ENCODE assay signal across 8 mouse cellular contexts in the genomic region with DNA sequence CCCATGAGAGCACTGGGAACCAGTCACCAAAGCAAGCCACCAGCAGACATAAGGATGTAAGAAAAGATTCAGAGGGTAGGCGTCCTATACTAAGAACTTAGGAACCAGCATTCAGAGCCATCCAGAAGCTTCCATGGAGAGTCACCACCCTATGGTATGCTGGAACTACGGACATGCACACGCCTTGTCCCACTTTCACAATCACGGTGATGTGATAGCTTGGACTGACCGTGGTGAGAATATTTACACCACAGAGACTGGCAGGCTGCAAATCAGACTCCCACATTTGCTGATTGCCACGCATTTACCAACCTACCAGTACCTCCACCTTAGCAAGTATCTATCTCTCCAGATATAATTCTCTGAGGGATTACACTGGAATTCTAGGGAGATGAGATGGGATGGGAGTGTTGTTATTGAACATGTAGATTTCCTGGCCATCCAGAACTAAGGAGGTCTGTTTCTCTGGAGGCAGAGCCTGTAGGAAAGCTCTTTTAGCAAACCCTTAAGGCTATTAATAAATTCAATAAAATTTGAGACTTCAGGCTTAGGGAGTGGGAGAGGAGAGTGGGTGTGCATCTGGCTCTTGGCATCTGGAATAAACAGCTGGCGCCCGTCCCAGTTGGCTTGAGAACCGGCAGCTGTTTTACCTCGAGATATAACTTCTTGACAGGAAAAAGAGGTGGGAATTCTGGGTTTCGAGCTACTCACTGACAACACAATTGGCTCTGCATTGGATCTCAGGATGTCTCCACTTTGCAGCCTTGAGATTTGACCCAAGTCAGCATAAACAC.
DNase-seq lines count a peak whose midpoint lies in the region; ATAC-seq and TF ChIP-seq lines count a peak whose summit lies in the region.

No protein-coding gene starts in this region.

- peaks cover 12% of the 10 kb centered on the region for H3K4me1 ChIP-seq in lung, adult 2 months (ENCODE audit: control insufficient read depth, insufficient read depth, low read length)
- H3K4me1 ChIP-seq in heart, postnatal 0 days (ENCODE audit: control insufficient read depth, insufficient read depth): peaks cover 50% of the 10 kb centered on the region
- peaks cover 39% of the 10 kb centered on the region for H3K4me1 ChIP-seq in limb, embryonic 14.5 days (ENCODE audit: control insufficient read depth, insufficient read depth, low read length)
- peaks cover 12% of the 10 kb centered on the region for H3K4me1 ChIP-seq in hindbrain, embryonic 13.5 days (replicated peaks)

- H3K36me3 ChIP-seq in heart, postnatal 0 days (replicated peaks; ENCODE audit: control insufficient read depth, insufficient read depth, low read length): no peaks in the 10 kb centered on the region
- no peaks in the 10 kb centered on the region for H3K36me3 ChIP-seq in limb, embryonic 14.5 days (ENCODE audit: control insufficient read depth, insufficient read depth, low read length)
- no peaks in the 10 kb centered on the region for H3K36me3 ChIP-seq in hindbrain, embryonic 13.5 days

- H3K4me3 ChIP-seq in lung, adult 2 months (replicated peaks; ENCODE audit: extremely low read depth, low read depth, low read length): no peak overlapping the region
- H3K4me3 ChIP-seq in heart, postnatal 0 days (ENCODE audit: low read depth, low read length): no peak overlapping the region
- no peak overlapping the region for H3K4me3 ChIP-seq in limb, embryonic 14.5 days (replicated peaks; ENCODE audit: low read length)
- H3K4me3 ChIP-seq in hindbrain, embryonic 13.5 days: no peak overlapping the region

- peak; percentile 96 for TF ChIP-seq EP300 in heart, postnatal 0 days (IDR thresholded peaks at IDR 0.05; ENCODE audit: low read depth)

- no peak for TF ChIP-seq CTCF in lung, adult 2 months (IDR thresholded peaks at IDR 0.05; ENCODE audit: insufficient read depth, low read length)
- no peak for TF ChIP-seq CTCF in heart, postnatal 0 days (IDR thresholded peaks at IDR 0.05; ENCODE audit: low read depth)

- peak; percentile 69 to 72 for DNase-seq in lung, adult 18-20 months
- DNase-seq in lung, adult 2 months: no peak
- DNase-seq in heart, postnatal 0 days (ENCODE audit: low spot score): peak; percentile 88
- peak; percentile 91 for DNase-seq in limb, embryonic 14.5 days (ENCODE audit: low spot score)
- peak; percentile 68 for DNase-seq in urinary bladder, postnatal 25 days (ENCODE audit: low spot score)
- DNase-seq in cerebellum, adult 11-12 months: no peak

- no peaks in the 10 kb centered on the region for H3K27me3 ChIP-seq in heart, postnatal 0 days (ENCODE audit: control insufficient read depth, insufficient read depth, low read length)
- H3K27me3 ChIP-seq in limb, embryonic 14.5 days (ENCODE audit: control insufficient read depth, insufficient read depth, low read length): no peaks in the 10 kb centered on the region
- no peaks in the 10 kb centered on the region for H3K27me3 ChIP-seq in hindbrain, embryonic 13.5 days

- no peaks in the 10 kb centered on the region for H3K9me3 ChIP-seq in heart, postnatal 0 days (replicated peaks; ENCODE audit: control insufficient read depth, low read length)
- H3K9me3 ChIP-seq in limb, embryonic 14.5 days (ENCODE audit: control insufficient read depth, low read length): no peaks in the 10 kb centered on the region
- H3K9me3 ChIP-seq in hindbrain, embryonic 13.5 days: no peaks in the 10 kb centered on the region

- H3K9ac ChIP-seq in heart, postnatal 0 days (replicated peaks; ENCODE audit: low read depth, low read length): no peak overlapping the region
- no peak overlapping the region for H3K9ac ChIP-seq in limb, embryonic 14.5 days (ENCODE audit: low read depth, low read length, severe bottlenecking)
- no peak overlapping the region for H3K9ac ChIP-seq in hindbrain, embryonic 13.5 days

- WGBS in lung, adult 2 months: 64% methylated on average over 11 of the region's 11 CpGs
- WGBS in heart, postnatal 0 days: 26% methylated on average over 11 of the region's 11 CpGs
- 41% methylated on average over 11 of the region's 11 CpGs for WGBS in limb, embryonic 14.5 days
- 89% methylated on average over 11 of the region's 11 CpGs for WGBS in hindbrain, embryonic 13.5 days

- no peak overlapping the region for H3K4me2 ChIP-seq in heart, postnatal 0 days (ENCODE audit: low read depth, low read length)
- H3K4me2 ChIP-seq in limb, embryonic 14.5 days (replicated peaks; ENCODE audit: low read depth, low read length, severe bottlenecking): no peak overlapping the region
- no peak overlapping the region for H3K4me2 ChIP-seq in hindbrain, embryonic 13.5 days

- peak overlapping the region; percentile 64 for H3K27ac ChIP-seq in heart, postnatal 0 days (ENCODE audit: low read depth)
- H3K27ac ChIP-seq in limb, embryonic 14.5 days (replicated peaks; ENCODE audit: low read depth, low read length): peak overlapping the region; percentile 70
- H3K27ac ChIP-seq in hindbrain, embryonic 13.5 days: no peak overlapping the region

- ATAC-seq in heart, postnatal 0 days (ENCODE audit: insufficient read depth, low read depth): peak; percentile 35
- peak; percentile 76 for ATAC-seq in limb, embryonic 14.5 days (ENCODE audit: low FRiP score, low read depth)
- no peak for ATAC-seq in megakaryocyte, adult 5-6 weeks (ENCODE audit: poor library complexity, severe bottlenecking)
- no peak for ATAC-seq in hindbrain, embryonic 13.5 days (ENCODE audit: low FRiP score)

- TF ChIP-seq POLR2A in lung, adult 2 months (IDR thresholded peaks at IDR 0.05; ENCODE audit: borderline replicate concordance, extremely low read depth, low read depth, low read length): no peak
- no peak for TF ChIP-seq POLR2A in limb, embryonic 14.5 days (IDR thresholded peaks at IDR 0.05; ENCODE audit: borderline replicate concordance, extremely low read depth, insufficient read depth, insufficient read length)

Comparison
In these comparisons a context has a peak if more than half of its experiments do, and no peak if none do; other contexts are left out.
1. DNase-seq: peak in lung, adult 18-20 months (2 of 2), heart, postnatal 0 days (single experiment), limb, embryonic 14.5 days (single experiment) and urinary bladder, postnatal 25 days (single experiment); none in lung, adult 2 months (single experiment) and cerebellum, adult 11-12 months (single experiment).
2. ATAC-seq: peak in heart, postnatal 0 days (single experiment) and limb, embryonic 14.5 days (single experiment); none in megakaryocyte, adult 5-6 weeks (single experiment) and hindbrain, embryonic 13.5 days (single experiment).